Mouse (Mus musculus) kidney, adult 18-20 months (tissue): Measurements from ENCODE around the gene Kazn.

ENCODE experiments used
- DNase-seq: peaks from one replicate; pipeline ENCODE4 v3.0.0; 2021

The Kazn gene

DNA sequence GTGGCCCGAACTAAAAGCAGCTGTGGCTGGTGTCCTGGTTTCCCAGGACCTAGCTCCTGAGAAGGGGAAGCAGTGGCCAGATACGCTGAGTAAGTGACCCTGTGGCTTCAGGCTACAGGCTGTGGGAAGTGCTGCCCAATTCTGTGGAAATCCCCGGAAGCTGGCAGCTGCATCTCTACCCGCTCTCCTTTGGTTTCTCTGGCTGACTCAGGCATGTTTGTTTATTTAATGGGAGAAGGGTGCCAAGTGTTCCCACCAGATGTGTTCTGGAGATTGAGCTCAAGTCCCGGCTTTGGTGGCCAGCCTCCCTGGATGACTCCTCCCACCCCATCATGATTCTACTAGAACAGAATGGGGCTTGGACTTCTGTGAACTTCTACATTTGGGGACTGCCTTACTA is 141.3 kb downstream of the Kazn start:
- DNase-seq = peak; percentile 63

DNA sequence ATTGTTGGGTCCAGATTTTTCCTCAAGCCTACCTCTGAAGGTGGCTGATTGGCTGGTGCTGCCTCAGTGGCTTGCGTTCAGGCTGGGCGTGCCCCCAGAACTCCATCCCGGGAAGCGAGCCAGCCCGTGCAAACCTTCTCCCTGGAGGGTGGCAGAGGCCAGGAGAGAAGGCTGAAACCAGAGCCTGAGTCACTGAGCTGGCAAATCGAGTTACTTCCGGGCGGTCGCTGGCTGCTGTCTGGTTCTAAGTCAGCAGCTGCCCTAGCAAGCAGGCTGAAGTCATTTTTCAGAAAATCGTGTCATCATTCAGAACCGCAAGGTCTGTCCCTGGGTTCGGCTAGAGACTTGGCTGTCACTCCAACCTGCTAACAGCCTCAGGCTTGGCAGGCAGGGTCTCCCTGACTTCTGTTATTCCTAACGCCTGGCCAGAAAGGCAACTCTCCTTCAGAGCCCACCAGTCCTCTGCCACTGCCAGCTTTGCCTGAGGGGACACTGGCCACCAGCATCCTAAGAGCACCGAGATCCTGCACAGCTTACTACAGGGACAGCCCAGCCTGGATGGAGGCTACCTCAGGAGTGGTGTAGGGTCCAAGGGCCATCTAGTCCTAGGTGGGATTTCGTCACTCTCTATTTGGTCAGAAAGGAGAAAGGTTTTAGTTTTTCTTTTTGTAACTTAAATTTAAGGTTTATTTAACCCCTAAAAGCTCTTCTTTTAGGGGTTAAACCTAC is 143.5 kb downstream of the Kazn start:
- peak; percentile 76 for DNase-seq

- no peak for DNase-seq
These were observed 144.8 kb downstream of the Kazn start for GRCm38 (mm10) chr4:142094386-142094785.

- no peak for DNase-seq
These were observed 148.1 kb downstream of the Kazn start for GRCm38 (mm10) chr4:142091100-142091499.

- no peak for DNase-seq
These were observed 149.2 kb downstream of the Kazn start for GRCm38 (mm10) chr4:142089966-142090365.

DNA sequence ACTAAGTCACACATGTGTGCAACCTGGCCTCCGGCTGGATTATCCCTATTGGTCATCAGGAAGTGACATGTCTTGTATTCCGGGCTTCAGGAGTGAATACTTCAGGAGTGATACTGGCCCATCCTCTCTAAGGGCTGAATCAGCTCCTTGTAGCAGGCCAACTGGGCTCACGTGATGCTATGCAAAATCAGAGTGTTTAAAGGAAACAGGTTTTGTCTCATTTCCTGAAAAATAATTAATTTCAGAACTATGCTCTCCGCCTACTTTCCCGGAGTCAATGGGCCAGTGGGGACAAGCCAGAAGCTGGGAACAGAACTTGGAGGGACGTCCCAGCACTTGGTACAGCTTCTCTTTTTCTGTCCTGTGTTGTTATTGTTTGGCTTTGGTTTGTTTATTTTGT is 150.4 kb downstream of the Kazn start:
- DNase-seq = no peak

- no peak for DNase-seq
These were observed 150.8 kb downstream of the Kazn start for GRCm38 (mm10) chr4:142088409-142088808.

DNA sequence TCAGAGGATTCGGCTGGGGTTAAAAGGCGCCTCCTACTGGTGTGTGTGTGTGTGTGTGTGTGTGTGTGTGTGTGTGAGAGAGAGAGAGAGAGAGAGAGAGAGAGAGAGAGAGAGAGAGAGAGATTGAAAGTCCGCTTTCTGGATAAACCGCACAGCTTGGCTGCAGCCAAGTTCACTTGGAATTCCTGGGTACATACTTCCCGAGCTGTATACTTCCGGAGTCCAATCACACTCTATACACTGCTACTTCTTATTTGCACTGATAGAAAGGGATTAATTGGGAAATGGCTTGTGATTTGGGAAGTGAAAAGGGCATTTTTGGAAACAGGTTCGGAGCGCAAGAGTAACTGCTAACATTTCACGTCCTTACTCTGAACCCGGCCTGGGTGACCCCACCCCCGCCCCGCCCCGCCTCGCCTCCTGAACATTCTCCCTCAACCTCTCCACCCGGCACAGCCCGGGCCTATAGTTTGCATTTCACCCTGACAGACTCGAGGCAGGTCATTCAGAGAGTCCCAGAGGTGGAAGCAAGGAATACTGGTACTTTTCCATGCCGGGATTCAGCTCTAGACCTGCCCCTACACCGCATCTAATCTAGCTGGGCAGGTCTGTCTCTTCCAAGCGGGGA is 154.2 kb downstream of the Kazn start:
- DNase-seq = peak; percentile 62

- peak; percentile 86 for DNase-seq
These were observed 154.9 kb downstream of the Kazn start, which contains the start of gene Tmem51 for GRCm38 (mm10) chr4:142084131-142084899. Gene Tmem51, minus strand, starts transcription at chr4:142084304.

DNA sequence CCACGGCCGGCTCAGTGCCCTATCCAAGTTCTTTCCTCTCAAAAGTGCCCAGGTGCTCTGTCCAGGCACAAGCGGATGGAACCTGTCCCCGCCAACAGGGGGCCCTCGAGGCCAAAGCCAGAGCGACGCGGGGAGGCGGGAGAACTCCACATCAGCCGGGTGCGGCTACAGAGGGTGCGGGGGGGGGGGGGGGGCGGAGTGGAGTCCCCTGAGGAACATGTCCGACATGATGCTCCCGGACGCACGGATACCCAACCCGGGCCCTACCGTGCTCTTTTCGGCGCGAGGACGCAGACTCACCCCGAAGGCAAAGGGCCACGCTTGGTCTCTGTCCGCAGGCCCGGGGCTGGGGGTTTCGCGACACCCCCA is 155.5 kb downstream of the Kazn start:
- DNase-seq = peak; percentile 86

- no peak for DNase-seq
These were observed 156.0 kb downstream of the Kazn start for GRCm38 (mm10) chr4:142083193-142083592.

DNA sequence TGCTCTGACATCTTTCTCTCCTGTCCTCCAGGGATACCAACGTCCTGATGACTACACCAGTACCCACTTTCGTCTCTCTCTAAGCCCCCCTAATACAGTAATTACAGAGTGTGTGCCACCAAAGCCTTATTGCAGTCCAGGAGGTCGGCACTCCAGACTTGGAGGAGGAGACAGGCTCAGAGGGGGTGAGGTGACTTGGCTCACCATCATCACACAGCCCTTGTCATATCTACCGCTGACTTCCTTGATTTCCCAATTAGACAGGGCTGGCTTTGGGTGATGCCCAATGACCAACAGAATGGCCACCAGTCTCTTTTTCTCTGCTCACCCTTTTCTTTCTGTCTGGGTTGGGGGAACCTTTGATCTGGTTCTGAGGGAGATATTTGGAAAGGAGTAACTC is 156.5 kb downstream of the Kazn start:
- DNase-seq = no peak

DNA sequence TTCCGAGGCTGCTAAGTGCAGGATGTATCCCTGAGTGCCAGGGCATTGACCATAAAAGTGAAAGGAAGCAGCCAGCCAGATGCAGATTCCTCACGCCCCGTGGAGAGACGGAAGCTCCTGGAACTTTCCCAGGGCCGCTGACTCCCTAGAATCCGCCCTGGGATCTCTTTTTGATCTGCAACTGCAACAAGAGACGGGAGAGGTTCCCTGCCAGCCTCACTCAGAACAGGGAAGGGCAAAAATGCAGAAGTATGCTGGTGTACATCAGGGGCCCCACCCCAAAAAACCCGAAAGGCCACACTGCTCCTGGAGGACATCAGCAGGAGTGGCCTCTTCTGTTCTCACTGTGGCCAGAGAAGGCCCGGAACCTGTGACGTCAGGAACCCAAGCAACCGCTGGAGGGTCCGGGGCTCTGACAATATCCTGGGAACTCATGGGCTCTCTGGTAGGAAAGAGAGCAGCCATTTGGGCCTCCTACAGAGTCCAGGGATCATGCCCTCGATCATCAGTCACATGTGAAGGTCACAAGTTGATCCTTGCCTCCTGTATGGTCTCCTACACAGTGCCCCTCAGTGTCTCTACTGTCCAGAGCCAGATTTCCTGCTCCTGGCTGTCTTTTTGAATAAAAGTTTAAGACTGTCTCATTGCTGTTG is 157.4 kb downstream of the Kazn start:
- peak; percentile 72 for DNase-seq

DNA sequence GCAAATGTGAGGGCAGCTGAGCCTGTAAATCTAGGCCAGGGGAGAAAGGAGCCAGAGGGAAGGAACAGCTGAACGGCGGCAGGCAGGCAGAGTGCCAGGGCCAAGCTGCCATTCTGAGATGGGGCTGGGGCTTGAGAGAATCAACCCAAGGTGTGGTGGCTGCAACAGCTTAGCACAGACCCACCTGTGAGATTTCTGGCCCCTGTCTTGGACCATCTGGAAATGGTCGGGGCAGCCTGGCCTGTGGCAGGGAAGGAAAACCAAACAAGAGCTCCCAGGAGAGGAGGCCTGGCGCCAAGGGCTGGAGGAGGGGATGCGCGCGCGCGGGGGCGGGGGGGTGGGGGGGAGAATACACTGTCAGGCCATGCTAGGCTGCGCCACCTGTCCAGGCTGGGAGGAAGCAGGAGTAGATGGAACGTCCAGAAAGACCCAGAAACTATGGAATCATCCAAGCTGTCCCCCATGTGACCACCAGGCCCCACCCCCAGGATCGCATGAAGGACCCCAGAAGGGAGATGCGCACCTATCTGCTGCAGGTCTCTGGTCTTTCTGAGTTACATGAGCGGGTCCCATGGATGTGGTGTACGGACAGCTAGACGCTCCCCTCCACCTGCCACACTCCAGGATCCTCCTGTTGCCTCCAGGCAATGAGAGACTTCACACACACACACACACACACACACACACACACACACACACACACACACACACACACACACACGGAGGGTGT is 158.1 kb downstream of the Kazn start:
- DNase-seq = peak; percentile 74

- no peak for DNase-seq
These were observed 158.8 kb downstream of the Kazn start for GRCm38 (mm10) chr4:142080487-142080767.

- DNase-seq = no peak
These were observed 159.3 kb downstream of the Kazn start for GRCm38 (mm10) chr4:142079629-142080486.

DNA sequence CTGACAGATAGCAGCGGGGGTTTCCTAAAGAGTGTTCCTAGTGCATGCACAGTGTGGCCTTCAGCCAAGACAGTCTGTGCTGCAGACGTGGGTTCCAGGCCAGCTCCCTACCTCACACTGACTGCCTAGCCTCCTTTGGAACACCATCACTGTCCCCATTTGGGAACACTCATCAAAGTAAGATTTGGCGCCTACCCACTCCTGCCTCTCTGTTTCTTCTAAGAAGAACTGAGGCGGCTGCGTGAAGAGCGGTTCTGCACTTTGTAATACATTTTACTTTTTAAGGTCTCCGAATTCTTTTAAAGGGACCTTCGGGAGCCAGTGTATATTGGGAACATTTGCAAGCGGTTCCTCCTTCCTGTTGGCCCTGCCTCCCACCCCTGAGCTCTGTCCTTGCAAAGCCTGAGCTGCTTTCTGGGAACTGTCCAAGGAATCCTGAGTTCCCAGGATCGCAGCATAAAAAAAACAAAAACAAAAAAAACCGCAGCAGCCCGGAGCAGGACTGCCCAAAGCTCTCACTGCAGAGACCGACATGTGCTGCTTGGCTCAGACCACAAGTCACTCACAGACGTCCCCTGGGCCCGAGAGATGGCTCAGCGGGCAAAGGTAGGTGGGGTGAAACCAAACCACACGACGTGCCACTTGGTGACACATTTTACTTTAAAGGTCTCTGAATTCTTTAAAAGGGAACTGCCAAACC is 161.5 kb downstream of the Kazn start:
- peak; percentile 65 for DNase-seq

DNA sequence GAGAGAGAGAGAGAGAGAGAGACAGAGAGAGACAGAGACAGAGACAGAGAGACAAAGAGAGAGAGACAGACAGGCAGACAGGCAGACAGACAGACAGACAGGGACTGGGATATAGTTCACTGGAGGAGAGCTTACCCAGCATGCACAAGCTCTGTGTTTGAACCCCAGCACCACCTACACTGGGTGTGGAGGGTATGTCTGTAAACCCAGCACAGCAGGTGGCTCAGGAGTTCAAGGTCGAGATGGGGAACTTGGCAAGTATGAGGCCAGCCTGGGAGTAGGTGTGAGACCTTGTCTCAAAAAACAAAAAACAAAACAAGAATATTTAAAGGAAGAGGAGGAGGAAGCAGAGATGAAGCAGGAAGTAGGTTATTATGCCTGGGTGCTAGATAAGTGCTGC is 162.3 kb downstream of the Kazn start:
- DNase-seq = no peak

- DNase-seq = no peak
These were observed 163.3 kb downstream of the Kazn start for GRCm38 (mm10) chr4:142075931-142076330.

- DNase-seq = peak; percentile 6
These were observed 165.0 kb downstream of the Kazn start for GRCm38 (mm10) chr4:142074060-142074732.
